Mouse (Mus musculus): ENCODE data around the gene Stk40. TPM values are rescaled to one million over a fixed set of nuclear protein-coding genes. Genes with fewer than 3 reads are reported as not detected.
"Not testable (repeated sequence)": the region's sequence is repeated elsewhere in the genome, so short reads cannot be mapped to it uniquely, and the experiment has no call there.

The Stk40 gene
- polyA plus RNA-seq, 1 experiment from 2014 or later, result 13.9 TPM

DNA sequence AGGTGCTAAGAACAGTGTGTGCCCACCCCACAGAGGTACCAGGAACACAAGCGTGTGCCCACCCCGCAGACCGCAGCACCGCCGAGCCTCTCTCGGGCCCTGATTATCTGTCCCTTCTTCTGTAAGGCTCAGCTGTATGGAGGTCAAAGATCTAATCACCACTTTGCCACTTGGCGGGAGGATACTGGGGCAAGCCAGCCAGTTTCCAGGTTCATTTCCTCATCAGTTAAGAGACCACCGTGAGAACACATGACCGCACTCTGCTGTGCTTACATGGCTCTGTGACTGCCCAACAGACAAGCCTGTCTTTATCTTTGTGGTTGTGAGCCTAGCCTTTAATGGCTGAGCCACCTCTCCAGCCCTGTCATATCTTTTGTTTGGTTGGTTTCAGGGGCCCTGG, 20.7 kb upstream of the Stk40 start:
- Histone ChIP-seq H3K36me3 (no peaks in the 10 kb centered on the region), H3K4me3 (replicated peaks) (no peak overlapping the region), H3K27ac (no peak overlapping the region), H3K27me3 (no peaks in the 10 kb centered on the region), H3K9me3 (replicated peaks) (no peaks in the 10 kb centered on the region), H3K4me2 (no peak overlapping the region), H3K9ac (no peak overlapping the region), H3K4me1 (replicated peaks) (peaks cover 20% of the 10 kb centered on the region)
- WGBS (ENCODE audit: insufficient replicate concordance), result 40% methylated on average over 9 of the region's 9 CpGs
- no peak for DNase-seq
- no peak for ATAC-seq (ENCODE audit: low read depth)

- Histone ChIP-seq H3K4me2 (no peak overlapping the region), H3K27ac (no peak overlapping the region), H3K36me3 (no peaks in the 10 kb centered on the region), H3K4me3 (replicated peaks) (no peak overlapping the region), H3K27me3 (no peaks in the 10 kb centered on the region), H3K9ac (no peak overlapping the region), H3K4me1 (replicated peaks) (peaks cover 20% of the 10 kb centered on the region), H3K9me3 (replicated peaks) (no peaks in the 10 kb centered on the region)
- 68% methylated on average over 8 of the region's 8 CpGs for WGBS (ENCODE audit: insufficient replicate concordance)
- no peak for ATAC-seq (ENCODE audit: low read depth)
- no peak for DNase-seq
Measured at GRCm38 (mm10) chr4:126084382-126084781, 19.4 kb upstream of the Stk40 start.

DNA sequence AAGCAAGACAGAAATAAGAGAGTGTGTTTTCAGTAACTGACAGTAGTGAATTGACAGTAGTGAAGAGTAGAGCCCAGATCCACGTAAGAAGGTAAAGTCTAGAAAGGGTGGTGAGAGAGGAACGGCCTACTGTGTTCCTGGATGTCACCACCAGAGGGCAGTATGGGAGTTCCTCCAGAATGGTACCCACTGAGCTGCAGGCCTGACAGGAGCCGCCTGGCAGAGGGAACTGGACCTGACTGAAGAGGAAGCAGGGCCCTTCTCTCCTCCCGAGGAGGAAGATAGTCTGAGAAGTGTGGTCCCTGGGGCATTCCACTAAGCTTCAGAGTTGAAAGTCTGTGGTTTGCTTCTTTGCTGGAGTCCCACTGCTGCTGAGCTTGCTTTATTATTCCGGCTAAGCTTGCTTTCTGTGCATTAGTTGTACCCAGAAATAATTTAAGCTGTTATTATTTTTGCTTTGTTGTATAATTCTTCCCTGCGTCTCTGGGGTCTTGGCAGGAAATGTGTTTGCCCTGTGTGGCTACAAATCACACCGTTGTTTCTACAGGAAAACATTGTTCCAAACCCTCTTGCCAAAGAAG, 17.7 kb upstream of the Stk40 start:
- H3K27ac ChIP-seq, result no peak overlapping the region
- no peak overlapping the region for H3K9ac ChIP-seq
- no peak overlapping the region for H3K4me3 ChIP-seq (replicated peaks)
- H3K36me3 ChIP-seq, result no peaks in the 10 kb centered on the region
- no peak overlapping the region for H3K4me2 ChIP-seq
- 18% methylated on average over 7 of the region's 7 CpGs for WGBS (ENCODE audit: insufficient replicate concordance)
- peak; percentile 73 for DNase-seq
- H3K9me3 ChIP-seq (replicated peaks), result no peaks in the 10 kb centered on the region
- no peaks in the 10 kb centered on the region for H3K27me3 ChIP-seq
- peak; percentile 78 for ATAC-seq (ENCODE audit: low read depth)
- H3K4me1 ChIP-seq (replicated peaks), result peaks cover 29% of the 10 kb centered on the region

GRCm38 (mm10) chr4:126090101-126090847, 13.5 kb upstream of the Stk40 start:
- H3K36me3 ChIP-seq, result no peaks in the 10 kb centered on the region
- peaks cover 19% of the 10 kb centered on the region for H3K4me1 ChIP-seq (replicated peaks)
- no peaks in the 10 kb centered on the region for H3K27me3 ChIP-seq
- DNase-seq (no peak), ATAC-seq (ENCODE audit: low read depth) (peak; percentile 41; the same call in 1 of the 2 replicates)
- 35% methylated on average over 7 of the region's 7 CpGs for WGBS (ENCODE audit: insufficient replicate concordance)
- H3K9ac ChIP-seq, result peak overlapping the region; percentile 2; the same call in 1 of the 2 replicates
- no peak overlapping the region for H3K4me2 ChIP-seq
- no peak overlapping the region for H3K4me3 ChIP-seq (replicated peaks)
- no peak overlapping the region for H3K27ac ChIP-seq
- H3K9me3 ChIP-seq (replicated peaks), result no peaks in the 10 kb centered on the region

DNA sequence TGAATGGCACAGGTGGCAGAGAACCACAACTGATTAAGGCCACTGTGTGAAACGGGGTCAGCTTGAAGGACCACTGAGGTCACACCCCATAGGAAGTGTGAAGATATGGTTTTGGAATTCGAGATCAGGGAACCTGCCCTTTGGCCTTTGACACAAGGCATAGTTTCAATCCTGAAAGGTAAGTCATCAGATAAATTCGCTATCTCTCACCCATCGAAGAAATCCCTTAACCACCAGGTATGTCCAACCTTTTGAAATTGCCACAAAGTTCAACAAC, 13.0 kb upstream of the Stk40 start:
- ATAC-seq (ENCODE audit: low read depth) (no peak), DNase-seq (no peak)
- Histone ChIP-seq H3K9me3 (replicated peaks) (no peaks in the 10 kb centered on the region), H3K27me3 (no peaks in the 10 kb centered on the region), H3K36me3 (no peaks in the 10 kb centered on the region), H3K4me3 (replicated peaks) (no peak overlapping the region), H3K4me1 (replicated peaks) (peaks cover 19% of the 10 kb centered on the region), H3K9ac (no peak overlapping the region), H3K27ac (no peak overlapping the region), H3K4me2 (no peak overlapping the region)
- WGBS (ENCODE audit: insufficient replicate concordance), result 50% methylated on average over 4 of the region's 4 CpGs

DNA sequence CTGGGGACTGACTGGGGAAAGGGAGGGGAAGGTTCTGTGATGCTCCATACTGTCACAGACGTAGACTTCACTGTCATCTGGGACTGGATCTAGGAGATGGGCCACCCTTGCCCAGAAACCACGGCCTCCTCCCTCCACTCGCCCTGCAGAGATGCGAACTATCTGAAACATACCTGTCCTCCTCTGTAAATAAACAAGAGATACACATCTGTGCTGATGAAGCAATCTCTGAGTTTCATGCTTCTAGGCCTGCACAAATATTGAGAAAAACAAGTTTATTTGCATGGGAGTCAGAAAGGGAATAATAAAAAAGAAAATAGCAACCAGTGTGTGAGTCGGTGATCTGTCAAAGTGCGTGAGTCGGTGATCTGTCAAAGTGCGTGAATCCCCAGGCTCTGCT, 11.9 kb upstream of the Stk40 start:
- 74% methylated on average over 8 of the region's 8 CpGs for WGBS (ENCODE audit: insufficient replicate concordance)
- no peaks in the 10 kb centered on the region for H3K9me3 ChIP-seq (replicated peaks)
- H3K4me3 ChIP-seq (replicated peaks), result no peak overlapping the region
- no peaks in the 10 kb centered on the region for H3K27me3 ChIP-seq
- H3K4me1 ChIP-seq (replicated peaks), result peaks cover 15% of the 10 kb centered on the region
- H3K27ac ChIP-seq, result no peak overlapping the region
- no peaks in the 10 kb centered on the region for H3K36me3 ChIP-seq
- ATAC-seq (ENCODE audit: low read depth) (no peak), DNase-seq (no peak)
- no peak overlapping the region for H3K4me2 ChIP-seq
- no peak overlapping the region for H3K9ac ChIP-seq

- not testable (repeated sequence) for ATAC-seq (ENCODE audit: low read depth); H3K4me3 ChIP-seq (replicated peaks)
Measured at GRCm38 (mm10) chr4:126095622-126096430, 7.9 kb upstream of the Stk40 start.

GRCm38 (mm10) chr4:126096464-126097111, 7.2 kb upstream of the Stk40 start, which contains the start of gene Lsm10:
Gene Lsm10, plus strand, starts transcription at chr4:126096623.
- DNase-seq (peak; percentile 95), ATAC-seq (ENCODE audit: low read depth) (peak; percentile 98)
- H3K36me3 ChIP-seq, result peaks cover 14% of the 10 kb centered on the region
- no peaks in the 10 kb centered on the region for H3K27me3 ChIP-seq
- H3K9me3 ChIP-seq (replicated peaks), result no peaks in the 10 kb centered on the region
- peaks cover 50% of the 10 kb centered on the region for H3K4me1 ChIP-seq (replicated peaks)
- peak within 1 kb of the TSS; percentile 79 for H3K4me3 ChIP-seq (replicated peaks)
- H3K9ac ChIP-seq, result peak within 1 kb of the TSS; percentile 81
- H3K4me2 ChIP-seq, result peak within 1 kb of the TSS; percentile 85
- WGBS (ENCODE audit: insufficient replicate concordance), result 2% methylated on average over 30 of the region's 37 CpGs
- peak within 1 kb of the TSS; percentile 75 for H3K27ac ChIP-seq

More at GRCm38 (mm10) chr4:126095622-126096430, 7.9 kb upstream of the Stk40 start:
- H3K9me3 ChIP-seq (replicated peaks); H3K27ac ChIP-seq; H3K27me3 ChIP-seq; H3K9ac ChIP-seq; DNase-seq: not testable (repeated sequence)
- Histone ChIP-seq H3K4me2 (peak overlapping the region; percentile 85), H3K36me3 (peaks cover 14% of the 10 kb centered on the region), H3K4me1 (replicated peaks) (peaks cover 42% of the 10 kb centered on the region)
- WGBS (ENCODE audit: insufficient replicate concordance), result 49% methylated on average over 14 of the region's 14 CpGs

- ATAC-seq (ENCODE audit: low read depth), result no peak
- peak overlapping the region; percentile 85 for H3K4me2 ChIP-seq
- 90% methylated on average over 20 of the region's 20 CpGs for WGBS (ENCODE audit: insufficient replicate concordance)
- no peak for DNase-seq
- H3K4me3 ChIP-seq (replicated peaks), result peak overlapping the region; percentile 79; the same call in 1 of the 2 replicates
- H3K27me3 ChIP-seq, result no peaks in the 10 kb centered on the region
- H3K27ac ChIP-seq, result peak overlapping the region; percentile 98
- peaks cover 14% of the 10 kb centered on the region for H3K36me3 ChIP-seq
- H3K4me1 ChIP-seq (replicated peaks), result peaks cover 62% of the 10 kb centered on the region
- H3K9ac ChIP-seq, result peak overlapping the region; percentile 81
- H3K9me3 ChIP-seq (replicated peaks), result no peaks in the 10 kb centered on the region
Measured at GRCm38 (mm10) chr4:126097711-126098253, 6.0 kb upstream of the Stk40 start.

DNA sequence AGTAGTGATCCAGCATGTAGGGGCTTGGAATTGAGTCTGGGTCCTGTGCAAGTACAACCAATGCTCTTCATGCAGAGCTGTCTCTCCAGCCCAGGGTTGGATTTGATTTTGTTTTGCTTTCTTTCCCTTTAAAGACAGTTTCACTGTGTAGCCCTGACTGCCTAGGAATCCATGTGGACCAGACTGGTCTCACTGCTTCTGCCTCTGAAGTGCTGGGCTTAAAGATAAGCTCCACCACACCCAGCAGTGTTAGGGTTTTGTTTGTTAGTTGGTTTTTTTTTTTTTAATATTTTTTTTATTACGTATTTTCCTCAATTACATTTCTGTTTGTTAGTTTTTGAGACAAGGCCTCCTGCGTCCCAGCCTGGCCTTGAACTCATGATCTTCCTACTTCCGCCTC, 4.4 kb upstream of the Stk40 start:
- no peaks in the 10 kb centered on the region for H3K9me3 ChIP-seq (replicated peaks)
- ATAC-seq (ENCODE audit: low read depth) (no peak; the same call in 1 of the 2 replicates), DNase-seq (peak; percentile 51)
- 46% methylated on average over 3 of the region's 3 CpGs for WGBS (ENCODE audit: insufficient replicate concordance)
- peaks cover 72% of the 10 kb centered on the region for H3K4me1 ChIP-seq (replicated peaks)
- no peaks in the 10 kb centered on the region for H3K27me3 ChIP-seq
- H3K4me3 ChIP-seq (replicated peaks), result peak overlapping the region; percentile 13; the same call in 1 of the 2 replicates
- peak overlapping the region; percentile 98 for H3K27ac ChIP-seq
- H3K9ac ChIP-seq, result peak overlapping the region; percentile 56
- peaks cover 14% of the 10 kb centered on the region for H3K36me3 ChIP-seq
- peak overlapping the region; percentile 46 for H3K4me2 ChIP-seq

- 81% methylated on average over 3 of the region's 3 CpGs for WGBS (ENCODE audit: insufficient replicate concordance)
- ATAC-seq (ENCODE audit: low read depth), result no peak
- Histone ChIP-seq H3K27me3 (no peaks in the 10 kb centered on the region), H3K9ac (no peak overlapping the region), H3K9me3 (replicated peaks) (no peaks in the 10 kb centered on the region), H3K4me2 (no peak overlapping the region), H3K4me1 (replicated peaks) (peaks cover 86% of the 10 kb centered on the region), H3K36me3 (peaks cover 14% of the 10 kb centered on the region), H3K27ac (peak overlapping the region; percentile 98), H3K4me3 (replicated peaks) (no peak overlapping the region)
- no peak for DNase-seq
Measured at GRCm38 (mm10) chr4:126100764-126101163, 3.0 kb upstream of the Stk40 start.
